Comparison of ENCODE assay signal across 8 mouse cellular contexts in the genomic region with DNA sequence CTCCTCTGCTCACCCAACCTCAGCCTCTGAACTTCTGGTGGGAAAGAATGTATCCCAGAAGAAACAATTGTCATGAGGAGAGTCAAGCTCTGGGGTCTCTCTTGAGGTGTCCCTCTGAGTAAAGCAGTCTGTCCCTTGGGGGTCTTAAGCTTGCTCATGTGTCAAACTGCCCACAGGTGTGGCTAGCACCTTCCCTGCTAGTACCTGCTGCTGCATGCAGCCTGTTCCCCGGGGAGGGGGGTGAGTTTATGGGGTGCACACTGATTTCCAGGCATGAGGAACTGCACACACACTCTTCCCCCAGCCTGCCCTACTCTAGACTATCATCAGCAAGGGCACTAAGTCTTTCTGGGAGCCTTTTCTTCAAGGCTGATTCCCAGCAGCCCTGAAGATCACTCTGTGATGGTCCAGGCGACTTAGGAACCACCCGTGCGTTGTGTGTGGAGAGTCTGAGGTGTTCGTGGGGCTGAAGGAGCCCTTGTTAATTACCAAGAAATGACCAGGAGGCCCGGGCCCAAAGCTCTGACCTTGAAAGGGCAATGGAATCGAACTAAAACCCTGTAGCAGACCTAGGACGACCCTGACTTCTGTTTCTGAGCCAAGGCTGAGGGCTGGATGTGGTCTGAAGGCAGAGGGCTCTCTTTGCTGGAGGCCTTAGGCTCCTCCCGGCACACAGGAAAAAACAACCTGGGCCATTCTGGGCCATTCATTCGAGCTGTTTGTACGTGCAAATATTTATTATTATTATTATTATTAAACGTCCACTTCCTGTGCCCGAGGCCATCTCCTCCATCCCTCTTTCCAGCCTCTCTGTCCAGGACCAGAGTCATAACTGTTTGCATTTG.
DNase-seq lines count a peak whose midpoint lies in the region; ATAC-seq lines count a peak whose summit lies in the region.

No protein-coding gene starts in this region.

- peaks cover 92% of the 10 kb centered on the region for H3K4me1 ChIP-seq in heart, embryonic 10.5 days
- H3K4me1 ChIP-seq in embryonic facial prominence, embryonic 13.5 days = peaks cover 77% of the 10 kb centered on the region
- H3K4me1 ChIP-seq in intestine, embryonic 16.5 days (ENCODE audit: control insufficient read depth, insufficient read depth, low read length) = peaks cover 50% of the 10 kb centered on the region
- peaks cover 86% of the 10 kb centered on the region for H3K4me1 ChIP-seq in midbrain, embryonic 14.5 days (ENCODE audit: control insufficient read depth, insufficient read depth, low read length)

- ATAC-seq in embryonic facial prominence, embryonic 13.5 days (ENCODE audit: insufficient number of reproducible peaks, insufficient read depth, low FRiP score, low TSS enrichment, low read depth) = no peak
- no peak for ATAC-seq in intestine, embryonic 16.5 days
- ATAC-seq in midbrain, embryonic 14.5 days (ENCODE audit: low FRiP score, low TSS enrichment) = no peak

- H3K9ac ChIP-seq in embryonic facial prominence, embryonic 13.5 days = peak overlapping the region; percentile 8; the same call in 1 of the 2 replicates
- H3K9ac ChIP-seq in intestine, embryonic 16.5 days (ENCODE audit: low read depth, low read length) = peak overlapping the region; percentile 78
- H3K9ac ChIP-seq in midbrain, embryonic 14.5 days (replicated peaks; ENCODE audit: low read length) = peak overlapping the region; percentile 51; the same call in 1 of the 2 replicates

- WGBS in heart, embryonic 10.5 days = 46% methylated on average over 13 of the region's 13 CpGs
- WGBS in embryonic facial prominence, embryonic 13.5 days = 41% methylated on average over 13 of the region's 13 CpGs
- 40% methylated on average over 13 of the region's 13 CpGs for WGBS in intestine, embryonic 16.5 days
- 40% methylated on average over 13 of the region's 13 CpGs for WGBS in midbrain, embryonic 14.5 days

- no peaks in the 10 kb centered on the region for H3K27me3 ChIP-seq in heart, embryonic 10.5 days (ENCODE audit: insufficient read depth, poor library complexity, severe bottlenecking)
- no peaks in the 10 kb centered on the region for H3K27me3 ChIP-seq in embryonic facial prominence, embryonic 13.5 days
- H3K27me3 ChIP-seq in intestine, embryonic 16.5 days (replicated peaks; ENCODE audit: control insufficient read depth, insufficient read depth, low read length) = no peaks in the 10 kb centered on the region
- no peaks in the 10 kb centered on the region for H3K27me3 ChIP-seq in midbrain, embryonic 14.5 days (ENCODE audit: control insufficient read depth, insufficient read depth, low read length)

- no peak overlapping the region for H3K4me3 ChIP-seq in heart, embryonic 10.5 days
- no peak overlapping the region for H3K4me3 ChIP-seq in embryonic facial prominence, embryonic 13.5 days
- H3K4me3 ChIP-seq in intestine, embryonic 16.5 days (ENCODE audit: low read length) = no peak overlapping the region
- no peak overlapping the region for H3K4me3 ChIP-seq in midbrain, embryonic 14.5 days (replicated peaks; ENCODE audit: low read depth, low read length)

- no peak for DNase-seq in heart, embryonic 10.5 days (ENCODE audit: low spot score)
- no peak for DNase-seq in heart, postnatal 14 days
- DNase-seq in midbrain, embryonic 14.5 days = no peak
- no peak for DNase-seq in B cell, adult 2 months
- DNase-seq in adrenal gland, postnatal 4 days (ENCODE audit: low spot score in 2 of 2) = no peak
- DNase-seq in yolk sac, embryonic 10.5 days (ENCODE audit: low spot score) = no peak

- H3K9me3 ChIP-seq in heart, embryonic 10.5 days = no peaks in the 10 kb centered on the region
- no peaks in the 10 kb centered on the region for H3K9me3 ChIP-seq in embryonic facial prominence, embryonic 13.5 days
- H3K9me3 ChIP-seq in intestine, embryonic 16.5 days (ENCODE audit: control insufficient read depth, low read length) = no peaks in the 10 kb centered on the region
- H3K9me3 ChIP-seq in midbrain, embryonic 14.5 days (ENCODE audit: control insufficient read depth, low read length) = no peaks in the 10 kb centered on the region

- peak overlapping the region; percentile 98 for H3K27ac ChIP-seq in heart, embryonic 10.5 days
- H3K27ac ChIP-seq in embryonic facial prominence, embryonic 13.5 days = peak overlapping the region; percentile 99
- H3K27ac ChIP-seq in intestine, embryonic 16.5 days (ENCODE audit: low read length) = peak overlapping the region; percentile 96
- peak overlapping the region; percentile 100 for H3K27ac ChIP-seq in midbrain, embryonic 14.5 days (replicated peaks; ENCODE audit: low read depth, low read length)

- H3K36me3 ChIP-seq in heart, embryonic 10.5 days = no peaks in the 10 kb centered on the region
- no peaks in the 10 kb centered on the region for H3K36me3 ChIP-seq in embryonic facial prominence, embryonic 13.5 days
- no peaks in the 10 kb centered on the region for H3K36me3 ChIP-seq in intestine, embryonic 16.5 days (ENCODE audit: control insufficient read depth, insufficient read depth, low read length)
- H3K36me3 ChIP-seq in midbrain, embryonic 14.5 days (ENCODE audit: control insufficient read depth, insufficient read depth, low read length) = no peaks in the 10 kb centered on the region

- intact Hi-C loops in heart, postnatal 14 days (cut with DNase I) = loop anchor here (5.0 kb wide), 1 partner anchor 135 kb away; no protein-coding TSS in a partner anchor

- H3K4me2 ChIP-seq in embryonic facial prominence, embryonic 13.5 days = peak overlapping the region; percentile 87; the same call in 1 of the 2 replicates
- no peak overlapping the region for H3K4me2 ChIP-seq in intestine, embryonic 16.5 days (ENCODE audit: low read depth, low read length)
- no peak overlapping the region for H3K4me2 ChIP-seq in midbrain, embryonic 14.5 days (ENCODE audit: low read length)

Comparison
In these comparisons a context has a peak if more than half of its experiments do, and no peak if none do; other contexts are left out.
1. H3K9ac ChIP-seq: peak in every context shown above with its lines; median percentile 78 in intestine, embryonic 16.5 days; 51 in midbrain, embryonic 14.5 days; 8 in embryonic facial prominence, embryonic 13.5 days.